Mouse (Mus musculus) spleen, postnatal 36 days (tissue): ENCODE measurements around the gene Mmp13.
"Not testable (repeated sequence)": the region's sequence is repeated elsewhere in the genome, so short reads cannot be mapped to it uniquely, and the experiment has no call there.

ENCODE experiments used
- DNase-seq, 2 experiments: peaks; one replicate each; pipeline ENCODE4 v3.0.0; 2022; ENCODE audit warnings: low spot score in 2 of 2, mixed read lengths in 1 of 2

Gene Mmp13

DNA sequence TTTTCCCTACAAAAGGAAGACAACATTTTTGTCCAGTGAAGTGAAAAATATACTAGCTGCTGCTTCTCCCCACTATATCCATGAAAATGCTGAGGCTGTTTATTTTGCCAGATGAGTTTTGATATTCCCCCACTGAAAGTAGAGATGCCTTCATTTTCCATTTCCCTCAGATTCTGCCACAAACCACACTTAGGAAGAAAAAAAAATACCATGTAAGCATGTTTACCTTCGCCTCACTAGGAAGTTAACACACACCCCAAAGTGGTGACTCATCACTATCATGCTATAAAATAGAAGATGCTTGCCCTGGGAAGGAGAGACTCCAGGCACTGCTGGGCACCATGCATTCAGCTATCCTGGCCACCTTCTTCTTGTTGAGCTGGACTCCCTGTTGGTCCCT, at the start of gene Mmp13:
Gene Mmp13 (plus strand): TSS at position 301 of the 400 bp plus-strand sequence.
- DNase-seq = no peak

DNA sequence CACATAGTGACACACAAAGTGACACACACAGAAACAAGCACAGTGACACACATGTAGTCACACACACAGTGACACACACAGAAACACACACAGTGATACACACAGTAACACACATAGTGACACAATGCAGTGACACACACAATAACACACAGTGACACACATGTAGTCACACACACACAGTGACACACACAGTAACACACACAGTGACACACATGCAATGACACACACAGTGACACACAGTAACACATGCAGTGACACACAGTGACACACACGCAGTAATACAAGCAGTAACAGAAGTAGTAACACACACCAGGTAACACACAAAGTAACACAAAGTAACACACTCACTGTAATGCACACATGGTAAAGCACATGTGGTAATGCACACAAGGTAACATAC, 33.7 kb upstream of the Mmp13 start:
- no peak for DNase-seq

DNA sequence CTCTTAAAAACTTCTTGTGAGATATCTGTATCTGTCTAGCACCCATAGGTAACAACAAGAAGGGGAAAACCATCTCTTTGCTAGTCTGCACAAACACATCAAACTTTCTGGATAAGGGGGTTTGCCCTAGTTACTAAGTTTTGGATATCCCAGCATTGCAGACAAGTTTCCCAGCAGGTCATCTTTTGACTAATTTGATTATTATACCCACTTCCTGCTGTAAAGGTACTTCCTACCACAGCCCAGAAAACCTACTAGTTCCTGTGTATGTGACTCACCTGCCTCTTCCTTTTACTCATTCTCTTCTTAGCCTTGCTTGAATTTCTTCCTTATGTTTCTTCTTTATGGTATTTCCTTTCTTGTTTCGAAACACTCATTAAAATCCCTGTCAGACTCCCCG, 32.3 kb upstream of the Mmp13 start:
- DNase-seq = no peak

DNA sequence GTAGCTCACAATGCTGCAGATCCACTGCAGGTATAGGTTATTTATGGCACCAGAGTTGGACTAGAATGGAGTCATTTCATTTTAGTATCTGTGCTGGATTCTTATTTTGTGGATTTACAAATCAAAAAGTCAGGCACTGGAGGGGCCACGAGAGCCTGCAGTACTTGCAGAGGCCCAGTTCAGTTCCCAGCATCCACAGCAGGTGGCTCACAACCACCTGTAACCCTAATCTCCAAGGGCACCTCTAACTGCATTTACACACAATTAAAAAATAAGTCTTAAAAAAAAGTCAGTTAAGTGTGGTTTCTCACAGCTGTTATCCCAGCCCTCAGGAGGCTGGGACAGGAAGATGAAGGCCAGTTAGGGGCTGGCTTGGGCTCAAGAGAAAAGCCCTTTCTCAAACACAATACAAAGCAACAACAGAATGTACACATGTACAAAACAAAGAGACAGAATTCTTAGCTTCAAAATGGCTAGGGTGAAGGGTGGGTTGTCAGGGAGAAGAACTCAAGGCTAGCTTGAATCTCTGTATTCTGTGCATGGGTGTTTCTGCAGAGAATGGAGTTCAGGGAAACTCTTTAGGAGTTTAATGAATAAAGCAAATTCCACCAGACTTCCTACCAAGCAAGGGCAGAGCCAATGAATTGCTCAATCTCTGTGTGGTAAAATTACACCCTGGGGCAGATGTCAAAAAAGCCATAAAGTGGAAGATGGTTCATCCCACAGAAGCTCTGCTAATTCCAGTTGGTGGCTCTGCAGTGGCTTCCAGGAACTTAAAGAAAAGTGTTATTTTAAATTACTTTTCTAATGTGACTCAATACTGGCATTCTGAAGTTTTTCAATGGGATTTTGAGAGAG, 19.3 kb upstream of the Mmp13 start:
- DNase-seq = no peak

DNA sequence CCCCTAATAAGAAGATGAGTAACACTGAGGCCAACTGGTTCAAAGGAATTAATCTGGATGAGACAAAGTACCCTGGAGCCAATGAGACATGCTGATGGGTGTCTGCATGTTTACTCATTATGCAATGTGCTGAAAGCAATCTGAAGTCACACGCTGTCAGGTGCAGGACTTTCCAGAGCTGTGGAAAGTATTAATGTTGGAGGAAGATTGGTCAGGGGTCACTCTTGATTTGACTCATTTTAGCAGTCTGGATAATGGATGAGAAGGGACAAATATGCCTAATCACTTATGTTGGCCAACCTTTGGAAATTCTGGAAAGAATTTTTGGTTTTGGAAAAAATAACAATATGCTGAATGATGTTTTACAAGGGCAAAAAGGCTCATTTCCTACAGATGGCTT, 10.6 kb upstream of the Mmp13 start:
- no peak for DNase-seq

DNA sequence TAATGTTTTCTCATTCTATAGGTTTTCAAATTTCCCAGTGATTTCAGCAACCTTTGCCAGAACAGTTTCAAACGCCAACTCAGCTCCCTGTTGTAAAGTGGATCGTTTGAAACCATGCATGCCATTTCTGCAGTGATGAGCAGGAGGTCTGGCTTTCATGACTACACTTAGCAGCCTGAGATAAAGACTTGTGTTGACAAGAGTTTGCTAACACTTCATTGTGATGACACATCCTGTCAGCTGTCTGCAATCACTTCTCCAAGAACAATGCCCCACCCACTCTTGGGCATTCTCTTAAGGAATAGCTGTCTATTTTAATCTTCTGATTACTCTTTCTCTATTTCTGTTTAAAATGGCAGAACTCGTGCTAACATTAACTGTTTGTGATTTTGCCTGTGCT, 2.2 kb upstream of the Mmp13 start:
- DNase-seq = no peak

DNA sequence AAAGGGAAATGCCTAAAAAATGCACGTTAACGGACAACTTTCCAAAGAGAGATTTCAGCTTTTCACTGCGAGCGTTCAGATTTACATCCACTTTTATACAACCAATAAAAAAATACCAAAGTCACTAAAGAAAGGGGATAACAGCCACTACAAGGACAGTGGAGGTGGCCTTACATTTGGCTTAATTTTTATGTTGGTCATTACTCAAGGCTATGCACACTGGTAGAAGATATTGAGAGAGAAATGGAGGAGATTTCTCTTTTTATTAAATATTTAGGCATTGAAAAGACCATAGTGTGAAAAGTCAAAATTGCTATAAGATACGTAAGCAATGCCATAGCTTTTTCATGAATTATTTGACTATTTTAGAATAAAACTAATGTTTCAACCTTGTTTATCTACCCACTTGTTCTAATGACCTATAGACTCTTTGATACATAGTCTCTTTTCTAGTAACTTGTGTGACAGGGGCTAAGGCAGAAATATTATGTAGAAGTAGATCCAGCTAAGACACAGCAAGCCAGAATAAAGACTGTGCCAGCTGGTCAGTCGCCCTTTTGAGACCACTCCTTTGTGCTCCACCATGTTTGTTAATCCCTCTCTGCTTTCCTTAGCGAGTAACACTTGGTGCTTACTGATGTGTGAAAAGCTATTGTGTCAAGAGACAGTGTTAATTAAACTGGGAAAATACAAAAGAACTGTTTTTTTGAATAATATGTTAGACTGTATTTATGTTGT, 10.4 kb downstream of the Mmp13 start:
- no peak for DNase-seq

DNA sequence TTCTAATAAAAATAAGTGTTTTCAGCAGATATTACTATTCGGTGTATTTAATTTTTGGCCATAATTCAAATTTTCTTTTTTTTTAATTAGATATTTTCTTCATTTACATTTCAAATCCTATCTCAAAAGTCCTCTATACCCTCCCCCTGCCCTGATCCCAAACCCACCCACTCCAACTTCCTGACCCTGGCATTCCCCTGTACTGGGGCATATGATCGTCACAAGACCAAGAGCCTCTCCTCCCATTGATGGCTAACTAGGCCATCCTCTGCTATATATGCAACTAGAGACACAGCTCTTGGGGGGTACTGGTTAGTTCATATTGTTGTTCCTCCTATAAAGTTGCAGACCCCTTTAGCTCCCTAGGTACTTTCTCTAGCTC, 11.0 kb downstream of the Mmp13 start:
- DNase-seq = not testable (repeated sequence)

DNA sequence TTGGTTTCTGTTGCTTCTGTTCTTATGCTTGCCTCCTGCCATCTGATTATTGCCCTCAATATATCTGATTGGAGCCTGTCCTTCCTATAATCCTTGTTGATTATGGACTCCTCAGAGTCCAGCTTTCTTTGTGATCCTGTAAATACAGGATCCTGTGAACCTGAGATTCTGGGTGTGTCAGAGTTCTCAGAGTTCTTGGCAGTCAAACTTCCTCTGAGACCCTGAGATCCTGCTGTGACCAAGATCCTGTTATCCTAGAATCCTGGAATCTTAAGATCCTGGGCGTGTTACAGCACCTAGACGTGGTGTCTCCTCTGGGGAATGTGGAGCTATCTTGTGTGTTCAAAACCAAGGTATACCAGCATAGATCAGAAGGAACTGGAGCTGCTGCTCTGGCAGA, 17.2 kb downstream of the Mmp13 start:
- DNase-seq = no peak

DNA sequence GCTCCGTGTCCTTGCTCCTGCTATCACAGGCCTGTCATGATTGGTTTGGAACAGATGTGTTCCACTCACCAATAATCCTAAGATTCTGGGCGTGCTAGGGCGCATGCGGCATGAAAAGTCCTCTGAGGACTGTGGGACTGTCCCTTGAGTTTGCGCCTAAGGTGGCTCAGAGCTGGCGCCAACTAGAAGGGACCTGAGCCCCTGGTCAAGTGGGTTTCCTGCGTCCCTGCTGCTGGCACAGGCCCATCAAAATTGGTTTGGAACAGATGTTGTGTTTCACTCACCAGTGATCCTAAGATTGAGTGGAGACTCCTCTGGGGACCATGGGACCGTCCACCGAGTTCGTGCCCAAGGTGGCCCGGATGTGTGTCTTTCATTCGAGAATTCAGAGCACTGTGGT, 17.6 kb downstream of the Mmp13 start:
- DNase-seq = no peak

DNA sequence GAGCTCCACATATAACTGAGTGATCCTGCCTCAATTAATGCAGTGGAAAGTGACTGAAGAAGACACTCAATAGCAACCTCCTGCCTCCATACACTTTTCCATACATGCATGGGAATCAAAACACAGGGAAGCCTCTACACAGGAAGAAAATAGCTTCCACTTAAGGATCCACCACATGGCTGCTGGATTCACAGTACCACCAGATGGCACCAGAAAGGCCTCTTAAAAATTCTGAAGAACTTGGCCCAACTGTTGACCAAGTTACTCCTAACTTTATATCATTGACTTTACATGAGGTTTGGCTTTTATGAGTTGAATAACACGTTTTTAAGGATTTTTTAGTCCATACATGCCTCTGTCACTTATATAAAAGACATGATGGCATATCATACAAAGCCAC, 19.8 kb downstream of the Mmp13 start:
- DNase-seq = no peak

DNA sequence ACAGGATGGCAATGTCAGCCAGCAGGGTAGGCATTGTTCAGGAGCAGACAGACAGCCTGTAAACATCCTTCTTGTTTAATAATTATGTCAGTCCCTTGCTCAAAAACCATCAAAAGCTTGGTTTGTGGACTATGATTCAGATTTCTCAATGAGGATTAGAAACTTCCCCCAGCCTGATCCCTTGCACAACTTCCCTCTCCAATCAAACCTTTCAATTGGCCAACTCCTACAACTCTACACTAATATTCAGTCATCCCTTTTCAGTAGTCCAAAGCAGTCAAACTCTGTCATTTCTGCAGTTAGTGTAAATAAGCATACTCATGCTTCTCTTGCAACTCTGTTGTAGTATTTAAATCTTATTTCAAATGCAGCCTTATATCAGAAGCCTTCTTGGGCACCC, 59.5 kb downstream of the Mmp13 start:
- no peak for DNase-seq
